ENCODE assay signal across 9 mouse cellular contexts in the genomic region with DNA sequence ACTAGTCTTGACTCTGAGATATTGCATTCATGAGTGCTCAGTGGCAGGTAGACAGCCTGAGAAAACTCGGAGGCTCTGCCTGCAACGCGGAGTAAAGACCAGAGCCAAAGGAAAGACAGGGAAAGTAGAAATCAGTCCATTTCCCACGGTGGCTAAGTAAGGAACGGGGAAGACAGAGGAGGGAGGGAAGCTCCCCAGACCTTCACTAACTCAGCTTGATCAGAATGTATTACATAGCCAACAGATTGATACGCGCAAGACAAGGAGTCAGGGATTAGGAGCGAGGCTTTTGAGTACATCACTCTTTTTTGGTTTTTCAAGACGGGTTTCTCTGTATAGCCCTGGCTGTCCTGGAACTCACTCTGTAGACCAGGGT. TPM values are rescaled to one million over a fixed set of nuclear protein-coding genes. Genes with fewer than 3 reads are reported as not detected.
A peak's percentile ranks its signal among the peaks of the same experiment; 100 is the strongest.
DNase-seq lines count a peak whose midpoint lies in the region; ATAC-seq and TF ChIP-seq lines count a peak whose summit lies in the region.
"Had no signal": no experiment of that assay in that cellular context is flagged by ENCODE, and none has a peak within 500 bp of the region (broad histone marks: within the 10 kb centered on the region; RNA-seq: fewer than 3 reads in every experiment).

No protein-coding gene starts in this region.

- DNase-seq in heart, postnatal 36 days: no peak
- DNase-seq in left cerebral cortex, adult 18-20 months (ENCODE audit: low spot score in 2 of 2): no peak
- no peak for DNase-seq in left cerebral cortex, postnatal 14 days (ENCODE audit: low spot score in 2 of 2)
- DNase-seq in thymus, adult 2 months: no peak
- DNase-seq: cerebellum, adult 18-20 months had no signal

- no peak for TF ChIP-seq CTCF in ES-Bruce4 (IDR thresholded peaks at IDR 0.05; ENCODE audit: low read depth, low read length)
- TF ChIP-seq CTCF in thymus, adult 2 months (IDR thresholded peaks at IDR 0.05; ENCODE audit: borderline replicate concordance, control insufficient read depth, extremely low read depth, insufficient read depth, low read length, poor library complexity): no peak

- peaks cover 63% of the 10 kb centered on the region for H3K4me1 ChIP-seq in heart, embryonic 12.5 days (replicated peaks)
- H3K4me1 ChIP-seq in ES-Bruce4 (ENCODE audit: control insufficient read depth, insufficient read depth, low read length): peaks cover 2% of the 10 kb centered on the region
- H3K4me1 ChIP-seq in hindbrain, embryonic 12.5 days: peaks cover 25% of the 10 kb centered on the region
- peaks cover 22% of the 10 kb centered on the region for H3K4me1 ChIP-seq in thymus, adult 2 months (replicated peaks; ENCODE audit: control insufficient read depth, insufficient read depth, low read length)

- TF ChIP-seq EP300 in ES-Bruce4 (IDR thresholded peaks at IDR 0.05; ENCODE audit: insufficient read depth, low read depth, low read length): no peak

- peak overlapping the region; percentile 56 for H3K9ac ChIP-seq in heart, embryonic 12.5 days
- no peak overlapping the region for H3K9ac ChIP-seq in ES-Bruce4 (ENCODE audit: low read depth, poor library complexity, severe bottlenecking)
- no peak overlapping the region for H3K9ac ChIP-seq in hindbrain, embryonic 12.5 days

- no peaks in the 10 kb centered on the region for H3K36me3 ChIP-seq in heart, embryonic 12.5 days
- H3K36me3 ChIP-seq in ES-Bruce4 (ENCODE audit: control insufficient read depth, insufficient read depth, low read length, poor library complexity, severe bottlenecking): no peaks in the 10 kb centered on the region
- no peaks in the 10 kb centered on the region for H3K36me3 ChIP-seq in hindbrain, embryonic 12.5 days
- no peaks in the 10 kb centered on the region for H3K36me3 ChIP-seq in thymus, adult 2 months (ENCODE audit: control insufficient read depth, insufficient read depth, low read length)

- H3K4me2 ChIP-seq in heart, embryonic 12.5 days: peak overlapping the region; percentile 98
- H3K4me2 ChIP-seq in hindbrain, embryonic 12.5 days (replicated peaks): peak overlapping the region; percentile 79

- H3K4me3 ChIP-seq in heart, embryonic 12.5 days: peak overlapping the region; percentile 78
- H3K4me3 ChIP-seq in ES-Bruce4 (ENCODE audit: low read depth, low read length): peak overlapping the region; percentile 18
- no peak overlapping the region; the same call in 1 of the 2 replicates for H3K4me3 ChIP-seq in hindbrain, embryonic 12.5 days
- H3K4me3 ChIP-seq in thymus, adult 2 months (ENCODE audit: control insufficient read depth, insufficient read depth, low read length): no peak overlapping the region

- H3K9me3 ChIP-seq in heart, embryonic 12.5 days (replicated peaks): no peaks in the 10 kb centered on the region
- H3K9me3 ChIP-seq in ES-Bruce4 (replicated peaks; ENCODE audit: control insufficient read depth, insufficient read depth, low read length, poor library complexity, severe bottlenecking): no peaks in the 10 kb centered on the region
- no peaks in the 10 kb centered on the region for H3K9me3 ChIP-seq in hindbrain, embryonic 12.5 days (replicated peaks)

- ATAC-seq in heart, embryonic 12.5 days (ENCODE audit: insufficient number of reproducible peaks, low FRiP score): no peak
- ATAC-seq in hindbrain, embryonic 12.5 days (ENCODE audit: low FRiP score): no peak
- ATAC-seq in megakaryocyte-erythroid progenitor cell, adult 5-6 weeks (replicated peaks; ENCODE audit: low FRiP score, low TSS enrichment, poor library complexity, severe bottlenecking): 0 out of 2 replicates have a peak, but pooled peaks have one; percentile 19

- intact Hi-C loops in heart, postnatal 36 days (cut with DNase I): no loop called here
- intact Hi-C loops in left cerebral cortex, postnatal 14 days (cut with DNase I): no loop called here

- peak overlapping the region; percentile 91 for H3K27ac ChIP-seq in heart, embryonic 12.5 days (ENCODE audit: poor library complexity, severe bottlenecking)
- no peak overlapping the region for H3K27ac ChIP-seq in ES-Bruce4 (ENCODE audit: insufficient read depth, low read length)
- no peak overlapping the region for H3K27ac ChIP-seq in hindbrain, embryonic 12.5 days
- no peak overlapping the region for H3K27ac ChIP-seq in thymus, adult 2 months (ENCODE audit: control insufficient read depth, insufficient read depth, low read length)

- WGBS in heart, embryonic 12.5 days: 4% methylated on average over 9 of the region's 9 CpGs
- WGBS in hindbrain, embryonic 12.5 days: 2% methylated on average over 9 of the region's 9 CpGs
- WGBS in thymus, adult 2 months: 13% methylated on average over 9 of the region's 9 CpGs

- H3K27me3 ChIP-seq in heart, embryonic 12.5 days (replicated peaks): peaks cover 28% of the 10 kb centered on the region
- peaks cover 7% of the 10 kb centered on the region for H3K27me3 ChIP-seq in ES-Bruce4 (ENCODE audit: control insufficient read depth, insufficient read depth, low read length, poor library complexity, severe bottlenecking)
- H3K27me3 ChIP-seq in hindbrain, embryonic 12.5 days: peaks cover 93% of the 10 kb centered on the region
- H3K27me3 ChIP-seq in thymus, adult 2 months (ENCODE audit: control insufficient read depth, insufficient read depth, low read length): peaks cover 25% of the 10 kb centered on the region

- TF ChIP-seq POLR2A in ES-Bruce4 (IDR thresholded peaks at IDR 0.05; ENCODE audit: insufficient read depth, low read length): no peak
- TF ChIP-seq POLR2A in thymus, adult 2 months (IDR thresholded peaks at IDR 0.05; ENCODE audit: control insufficient read depth, extremely low read depth, insufficient read depth, low read length, poor library complexity): no peak

RNA-seq across cellular contexts. Expression of gene Rab20, which starts 1.3 kb away (rescaled TPM):
- polyA plus RNA-seq in heart, embryonic 12.5 days (2016; fragmentation: Nextera tagmentation; extraction: Ambion mirVana): 20.2 and 23.5 TPM in 2 replicates
- 10 to 100 TPM; 26.9 to 32.1 TPM for total RNA-seq in heart, postnatal 36 days (2021)
- 1.4 and 1.6 TPM in 2 replicates for polyA plus RNA-seq in ES-Bruce4 (2011; ENCODE audit: insufficient read depth, insufficient read length, low read depth, missing spikeins)
- 0.79 and 1.6 TPM in 2 replicates for polyA plus RNA-seq in hindbrain, embryonic 12.5 days (2016; fragmentation: Nextera tagmentation; extraction: Ambion mirVana)
- total RNA-seq in megakaryocyte-erythroid progenitor cell, adult 5-6 weeks (2014; fragmentation: Nextera tagmentation): 0.35 TPM in 1 of 2 replicates, not detected in the other
- total RNA-seq in megakaryocyte-erythroid progenitor cell, adult 5-6 weeks (2017): not detected in 2 replicates
- under 1 TPM; 0.40 to 0.44 TPM for total RNA-seq in left cerebral cortex, adult 18-20 months (2021)
- under 1 TPM; 0.42 to 0.87 TPM for total RNA-seq in left cerebral cortex, postnatal 14 days (2021)
- 9.6 and 15.0 TPM in 2 replicates for polyA plus RNA-seq in thymus, adult 2 months (2012; rRNA removed)

RNA-seq across cellular contexts. Expression of gene Naxd, which starts 20.1 kb away (rescaled TPM):
- polyA plus RNA-seq in heart, embryonic 12.5 days (2016; fragmentation: Nextera tagmentation; extraction: Ambion mirVana): 68.8 and 71.0 TPM in 2 replicates
- total RNA-seq in heart, postnatal 36 days (2021): 10 to 100 TPM; 35.6 to 39.7 TPM
- 34.7 and 35.5 TPM in 2 replicates for polyA plus RNA-seq in ES-Bruce4 (2011; ENCODE audit: insufficient read depth, insufficient read length, low read depth, missing spikeins)
- 109 and 121 TPM in 2 replicates for polyA plus RNA-seq in hindbrain, embryonic 12.5 days (2016; fragmentation: Nextera tagmentation; extraction: Ambion mirVana)
- total RNA-seq in megakaryocyte-erythroid progenitor cell, adult 5-6 weeks (2014; fragmentation: Nextera tagmentation): 27.5 and 63.2 TPM in 2 replicates
- 35.5 and 46.5 TPM in 2 replicates for total RNA-seq in megakaryocyte-erythroid progenitor cell, adult 5-6 weeks (2017)
- total RNA-seq in left cerebral cortex, adult 18-20 months (2021): 10 to 100 TPM; 54.2 to 55.2 TPM
- 10 to 100 TPM; 53.3 to 58.2 TPM for total RNA-seq in left cerebral cortex, postnatal 14 days (2021)
- polyA plus RNA-seq in thymus, adult 2 months (2012; rRNA removed): 162 and 168 TPM in 2 replicates

Comparison
In these comparisons a context has a peak if more than half of its experiments do, and no peak if none do; other contexts are left out.
1. H3K4me3 ChIP-seq: peak in heart, embryonic 12.5 days (single experiment) and ES-Bruce4 (single experiment); none in hindbrain, embryonic 12.5 days (single experiment) and thymus, adult 2 months (single experiment).
2. RNA of gene Rab20, which starts 1.3 kb away (total RNA-seq): 26.9 to 32.1 TPM in heart, postnatal 36 days; 0.42 to 0.87 TPM in left cerebral cortex, postnatal 14 days, 0.40 to 0.44 TPM in left cerebral cortex, adult 18-20 months and 0.35 TPM in megakaryocyte-erythroid progenitor cell, adult 5-6 weeks; every median in the first group is over 10 times any median in the second.